Mouse (Mus musculus): ENCODE data around the gene BC052040. TPM values are rescaled to one million over a fixed set of nuclear protein-coding genes. Genes with fewer than 3 reads are reported as not detected.

The BC052040 gene
- total RNA-seq, 2 experiments from 2014 or later, result 2.1 to 2.2 TPM

Small RNA genes lying within 50 kb of the gene (microRNA-seq; reads per million reads assigned to microRNA genes)
- gene Mir1951 (ENCODE audit: borderline number of aligned reads in 2 of 2), result 0 to 1.3 reads per million in 2 experiments

All from heart, postnatal 36 days (tissue).